Mouse (Mus musculus) A20 (cell line): ENCODE data around the gene Gli3.

Source experiments
- DNase-seq: peaks from one replicate; pipeline ENCODE4 v3.0.0-alpha.2; 2011; ENCODE audit warnings: low read depth, low spot score

The Gli3 gene

GRCm38 (mm10) chr13:15662375-15662774 is 199.3 kb downstream of the Gli3 start:
- no peak for DNase-seq

GRCm38 (mm10) chr13:15664580-15665201 is 201.7 kb downstream of the Gli3 start:
- no peak for DNase-seq

- DNase-seq, result no peak
Measured at GRCm38 (mm10) chr13:15665514-15665913, 202.5 kb downstream of the Gli3 start.

GRCm38 (mm10) chr13:15670144-15670961 is 207.3 kb downstream of the Gli3 start:
- no peak for DNase-seq

GRCm38 (mm10) chr13:15670962-15671313 is 207.9 kb downstream of the Gli3 start:
- DNase-seq, result no peak

GRCm38 (mm10) chr13:15675480-15675879 is 212.4 kb downstream of the Gli3 start:
- DNase-seq, result no peak

GRCm38 (mm10) chr13:15677106-15677760 is 214.2 kb downstream of the Gli3 start:
- no peak for DNase-seq

- DNase-seq, result no peak
Measured at GRCm38 (mm10) chr13:15681530-15681929, 218.5 kb downstream of the Gli3 start.

GRCm38 (mm10) chr13:15683006-15683405 is 220.0 kb downstream of the Gli3 start:
- DNase-seq, result no peak

GRCm38 (mm10) chr13:15688074-15688825 is 225.2 kb downstream of the Gli3 start:
- DNase-seq, result no peak

GRCm38 (mm10) chr13:15688826-15689501 is 225.9 kb downstream of the Gli3 start:
- DNase-seq, result no peak

- DNase-seq, result no peak
Measured at GRCm38 (mm10) chr13:15691751-15692464, 228.9 kb downstream of the Gli3 start.

GRCm38 (mm10) chr13:15692465-15692809 is 229.4 kb downstream of the Gli3 start:
- DNase-seq, result no peak

GRCm38 (mm10) chr13:15698284-15698683 is 235.2 kb downstream of the Gli3 start:
- DNase-seq, result no peak

- DNase-seq, result no peak
Measured at GRCm38 (mm10) chr13:15699116-15699515, 236.1 kb downstream of the Gli3 start.

GRCm38 (mm10) chr13:15704669-15705068 is 241.6 kb downstream of the Gli3 start:
- no peak for DNase-seq

- DNase-seq, result no peak
Measured at GRCm38 (mm10) chr13:15707481-15707881, 244.4 kb downstream of the Gli3 start.

GRCm38 (mm10) chr13:15713486-15713885 is 250.5 kb downstream of the Gli3 start:
- no peak for DNase-seq

GRCm38 (mm10) chr13:15714331-15714725 is 251.3 kb downstream of the Gli3 start:
- DNase-seq, result no peak

GRCm38 (mm10) chr13:15714726-15715437 is 251.8 kb downstream of the Gli3 start:
- no peak for DNase-seq
